Mouse (Mus musculus) forebrain, embryonic 11.5 days (tissue): ENCODE measurements at regions not wholly inside any gene's neighbourhood (a gene's known extent, or its start where the extent isn't known, plus 50 kb on each side); places are given as distances from the start of the nearest gene placed in this dataset.

ENCODE experiments used
- ATAC-seq: fragments of 200-750 bp; cut with Nextera tagmentation; replicated peaks from 2 replicates; pipeline ENCODE4 v1.8.0; 2017; ENCODE audit warnings: moderate TSS enrichment; ENCODE audit not compliant: low FRiP score
- DNase-seq: peaks from one replicate; pipeline ENCODE4 v3.0.0-alpha.2; 2017; ENCODE audit warnings: low spot score
- H3K27ac ChIP-seq: fragments of 300-500 bp; sonication (generic); 2 replicates; pipeline ENCODE4 v1.5.1; 2014; ENCODE audit warnings: low read depth, low read length
- H3K27me3 ChIP-seq: fragments of 300-500 bp; sonication (generic); 2 replicates; pipeline ENCODE4 v1.6.1; 2014; ENCODE audit warnings: mild to moderate bottlenecking, low read length, mixed read lengths; ENCODE audit not compliant: control insufficient read depth, insufficient read depth
- H3K36me3 ChIP-seq: fragments of 300-500 bp; sonication (generic); 2 replicates; pipeline ENCODE4 v1.6.1; 2014; ENCODE audit warnings: mild to moderate bottlenecking, low read length, moderate library complexity, mixed read lengths; ENCODE audit not compliant: control insufficient read depth, insufficient read depth
- H3K4me1 ChIP-seq: fragments of 300-500 bp; sonication (generic); replicated peaks from 2 replicates; pipeline ENCODE4 v1.6.1; 2014; ENCODE audit warnings: low read length, mixed read lengths; ENCODE audit not compliant: control insufficient read depth, insufficient read depth
- H3K4me2 ChIP-seq: fragments of 300-500 bp; sonication (generic); 2 replicates; pipeline ENCODE4 v1.6.1; 2014; ENCODE audit warnings: low read depth, mild to moderate bottlenecking, low read length, moderate library complexity, mixed read lengths; ENCODE audit not compliant: severe bottlenecking
- H3K4me3 ChIP-seq: fragments of 300-500 bp; sonication (generic); 2 replicates; pipeline ENCODE4 v1.5.1; 2014; ENCODE audit warnings: low read depth, low read length
- H3K9ac ChIP-seq: fragments of 300-500 bp; sonication (generic); 2 replicates; pipeline ENCODE4 v1.6.1; 2014; ENCODE audit warnings: low read length
- H3K9me3 ChIP-seq: fragments of 300-500 bp; sonication (generic); 2 replicates; pipeline ENCODE4 v1.6.1; 2016; ENCODE audit warnings: low read length, mixed read lengths; ENCODE audit not compliant: control insufficient read depth
- WGBS: fragments of 180-500 bp; shearing (Covaris S2); extraction: QIAGEN DNeasy Blood & Tissue Kit; methylation state at CpG from one replicate; pipeline ENCODE4 v1.1.7; 2014; 5-methylcytosine and 5-hydroxymethylcytosine counted together

- Histone ChIP-seq H3K27me3 (no peaks in the 10 kb centered on the region), H3K27ac (no peak overlapping the region), H3K36me3 (no peaks in the 10 kb centered on the region), H3K9me3 (no peaks in the 10 kb centered on the region), H3K4me3 (no peak overlapping the region), H3K9ac (no peak overlapping the region), H3K4me1 (no peaks in the 10 kb centered on the region), H3K4me2 (no peak overlapping the region)
- 77% methylated on average over 8 of the region's 8 CpGs for WGBS
- DNase-seq: no peak
- ATAC-seq: no peak
Measured at GRCm38 (mm10) chr11:25104432-25104831, 1026.6 kb downstream of the Bcl11a start.

DNA sequence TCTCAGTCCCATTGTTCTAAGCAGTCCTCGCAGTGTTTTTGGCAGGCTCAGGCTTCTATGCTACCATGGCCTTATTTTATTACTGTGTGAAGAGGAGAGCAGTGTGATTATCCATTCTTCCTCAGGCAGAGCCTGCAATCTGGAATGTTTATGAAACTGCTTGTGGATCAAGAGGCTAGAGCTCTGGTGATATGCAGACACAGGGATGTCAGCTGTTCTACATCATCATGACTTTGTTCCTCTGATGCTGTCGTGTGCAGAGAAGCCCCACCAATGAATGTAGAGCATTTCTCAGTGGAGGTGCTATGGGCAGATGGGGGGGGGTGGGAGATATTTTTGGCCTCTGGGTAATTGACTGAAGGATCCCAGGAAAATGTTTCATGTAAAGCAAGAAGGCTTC, 1046.6 kb downstream of the Bcl11a start:
- 65% methylated on average over 2 of the region's 2 CpGs for WGBS
- H3K9me3 ChIP-seq: no peaks in the 10 kb centered on the region
- ATAC-seq: no peak
- H3K4me3 ChIP-seq: no peak overlapping the region
- H3K9ac ChIP-seq: no peak overlapping the region
- H3K36me3 ChIP-seq: no peaks in the 10 kb centered on the region
- H3K4me2 ChIP-seq: no peak overlapping the region
- H3K27me3 ChIP-seq: no peaks in the 10 kb centered on the region
- H3K27ac ChIP-seq: no peak overlapping the region
- DNase-seq: no peak
- no peaks in the 10 kb centered on the region for H3K4me1 ChIP-seq

DNA sequence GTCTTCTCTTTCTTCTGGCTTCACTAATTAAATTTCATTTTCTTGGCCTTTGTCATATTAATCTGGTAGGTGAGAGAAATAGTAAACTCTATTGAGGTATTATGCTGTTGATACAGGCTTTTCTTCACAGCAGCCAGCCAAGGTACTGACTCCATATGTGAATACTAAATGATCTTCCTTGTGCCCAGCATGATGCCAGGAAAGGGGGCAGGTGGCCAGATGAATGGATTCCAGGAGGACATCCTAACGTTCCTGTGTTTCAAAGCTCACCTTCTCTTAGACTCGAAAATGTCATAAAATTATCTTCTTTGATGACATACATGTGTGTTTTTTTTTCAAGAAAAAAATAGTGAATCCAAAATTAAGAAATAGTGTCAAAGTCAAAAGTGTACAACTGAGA, 1064.4 kb downstream of the Bcl11a start:
- Histone ChIP-seq H3K9me3 (no peaks in the 10 kb centered on the region), H3K27me3 (no peaks in the 10 kb centered on the region), H3K36me3 (no peaks in the 10 kb centered on the region), H3K9ac (no peak overlapping the region), H3K4me2 (no peak overlapping the region), H3K27ac (no peak overlapping the region), H3K4me3 (no peak overlapping the region), H3K4me1 (no peaks in the 10 kb centered on the region)
- DNase-seq: no peak
- WGBS: 64% methylated on average over 2 of the region's 2 CpGs
- no peak for ATAC-seq

DNA sequence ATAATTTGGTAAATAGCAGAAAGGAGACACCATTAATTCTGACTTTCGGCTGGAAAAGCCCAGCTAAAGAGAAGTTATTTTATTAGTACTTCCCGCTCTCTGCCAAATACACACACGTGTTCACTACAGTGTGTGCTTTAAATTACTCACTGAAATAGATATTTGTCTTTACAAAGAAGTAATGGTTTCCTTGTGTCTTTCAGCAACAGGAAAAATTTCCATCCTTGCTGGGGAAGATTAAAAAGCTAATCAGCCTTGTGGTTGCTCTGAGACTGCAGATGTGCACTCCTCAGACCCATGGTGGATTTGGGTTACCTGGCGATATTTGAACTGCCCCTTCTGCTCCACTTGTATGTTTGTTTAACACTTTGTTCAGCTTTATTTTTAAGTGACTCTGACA, 1065.0 kb downstream of the Bcl11a start:
- ATAC-seq: no peak
- DNase-seq: no peak
- Histone ChIP-seq H3K9me3 (no peaks in the 10 kb centered on the region), H3K9ac (no peak overlapping the region), H3K27ac (no peak overlapping the region), H3K4me3 (no peak overlapping the region), H3K4me2 (no peak overlapping the region), H3K36me3 (no peaks in the 10 kb centered on the region), H3K4me1 (no peaks in the 10 kb centered on the region), H3K27me3 (no peaks in the 10 kb centered on the region)
- 80% methylated on average over 4 of the region's 4 CpGs for WGBS

DNA sequence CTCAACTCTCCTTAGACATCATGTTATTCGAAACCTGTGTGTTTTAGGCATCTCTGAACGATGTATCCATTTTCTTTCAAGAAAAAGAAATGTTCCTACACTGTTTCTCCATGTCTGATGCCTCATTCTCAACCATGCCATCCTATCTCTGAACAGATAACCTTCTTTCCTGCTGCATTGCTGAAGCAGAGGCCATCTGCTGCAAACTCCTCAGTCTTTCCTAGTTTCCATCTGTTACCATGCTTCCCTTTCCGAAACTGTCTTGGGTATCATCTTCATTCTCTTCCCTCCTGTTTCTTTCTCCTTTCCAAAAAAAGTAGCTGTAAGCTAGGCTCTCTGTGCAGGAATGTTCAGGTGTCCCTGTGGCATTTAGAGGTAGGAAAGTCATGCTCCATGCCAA, 1063.3 kb downstream of the 5730522E02Rik start:
- 84% methylated on average over 3 of the region's 3 CpGs for WGBS
- Histone ChIP-seq H3K27me3 (no peaks in the 10 kb centered on the region), H3K4me3 (no peak overlapping the region), H3K9ac (no peak overlapping the region), H3K4me1 (no peaks in the 10 kb centered on the region), H3K27ac (no peak overlapping the region), H3K36me3 (no peaks in the 10 kb centered on the region), H3K9me3 (no peaks in the 10 kb centered on the region), H3K4me2 (no peak overlapping the region)
- ATAC-seq (no peak), DNase-seq (no peak)

- H3K27me3 ChIP-seq: no peaks in the 10 kb centered on the region
- DNase-seq (no peak), ATAC-seq (peak; percentile 58)
- no peak overlapping the region for H3K27ac ChIP-seq
- H3K36me3 ChIP-seq: no peaks in the 10 kb centered on the region
- H3K9me3 ChIP-seq: no peaks in the 10 kb centered on the region
- H3K4me3 ChIP-seq: no peak overlapping the region; the same call in 1 of the 2 replicates
- 18% methylated on average over 5 of the region's 5 CpGs for WGBS
- H3K4me2 ChIP-seq: peak overlapping the region; percentile 35; the same call in 1 of the 2 replicates
- peaks cover 4% of the 10 kb centered on the region; the same call in 1 of the 2 replicates for H3K4me1 ChIP-seq
- peak overlapping the region; percentile 16; the same call in 1 of the 2 replicates for H3K9ac ChIP-seq
Measured at GRCm38 (mm10) chr11:25156705-25157104, 1053.9 kb downstream of the 5730522E02Rik start.

- H3K4me3 ChIP-seq: peak overlapping the region; percentile 12; the same call in 1 of the 2 replicates
- peak; percentile 55 for DNase-seq
- H3K9ac ChIP-seq: peak overlapping the region; percentile 16; the same call in 1 of the 2 replicates
- no peak overlapping the region for H3K27ac ChIP-seq
- peaks cover 4% of the 10 kb centered on the region; the same call in 1 of the 2 replicates for H3K4me1 ChIP-seq
- peak overlapping the region; percentile 35; the same call in 1 of the 2 replicates for H3K4me2 ChIP-seq
- H3K9me3 ChIP-seq: no peaks in the 10 kb centered on the region
- ATAC-seq: peak; percentile 87
- 20% methylated on average over 11 of the region's 11 CpGs for WGBS
- H3K27me3 ChIP-seq: no peaks in the 10 kb centered on the region
- H3K36me3 ChIP-seq: no peaks in the 10 kb centered on the region
Measured at GRCm38 (mm10) chr11:25157135-25157860, 1053.3 kb downstream of the 5730522E02Rik start.

GRCm38 (mm10) chr11:25157861-25158245, 1052.7 kb downstream of the 5730522E02Rik start:
- DNase-seq (no peak), ATAC-seq (no peak)
- Histone ChIP-seq H3K9ac (no peak overlapping the region), H3K4me1 (peaks cover 4% of the 10 kb centered on the region; the same call in 1 of the 2 replicates), H3K27ac (no peak overlapping the region), H3K4me2 (no peak overlapping the region), H3K27me3 (no peaks in the 10 kb centered on the region), H3K36me3 (no peaks in the 10 kb centered on the region), H3K9me3 (no peaks in the 10 kb centered on the region), H3K4me3 (no peak overlapping the region)
- WGBS: 48% methylated on average over 3 of the region's 3 CpGs

GRCm38 (mm10) chr11:25158884-25159283, 1051.7 kb downstream of the 5730522E02Rik start:
- ATAC-seq: no peak

More at GRCm38 (mm10) chr11:25158884-25159283, 1051.7 kb downstream of the 5730522E02Rik start:
- no peak overlapping the region for H3K4me3 ChIP-seq
- 84% methylated on average over 1 of the region's 1 CpGs for WGBS
- no peak overlapping the region for H3K27ac ChIP-seq
- peaks cover 4% of the 10 kb centered on the region; the same call in 1 of the 2 replicates for H3K4me1 ChIP-seq
- DNase-seq: no peak
- H3K27me3 ChIP-seq: no peaks in the 10 kb centered on the region
- no peak overlapping the region for H3K9ac ChIP-seq
- no peak overlapping the region for H3K4me2 ChIP-seq
- H3K9me3 ChIP-seq: no peaks in the 10 kb centered on the region
- no peaks in the 10 kb centered on the region for H3K36me3 ChIP-seq
